Mouse (Mus musculus): Measurements from ENCODE around the gene Bag2. TPM values are rescaled to one million over a fixed set of nuclear protein-coding genes. Genes with fewer than 3 reads are reported as not detected.

Bag2 gene
- polyA plus RNA-seq, 1 experiment from 2014 or later, result 49.6 TPM

GRCm38 (mm10) chr1:33771621-33772020 is 14.0 kb upstream of the Bag2 start:
- Histone ChIP-seq H3K36me3 (replicated peaks; ENCODE audit: control insufficient read depth, insufficient read depth, low read depth, low read length) (peaks cover 3% of the 10 kb centered on the region), H3K9me3 (replicated peaks; ENCODE audit: control insufficient read depth, low read length) (no peaks in the 10 kb centered on the region), H3K27ac (replicated peaks; ENCODE audit: low read depth, low read length) (no peak overlapping the region), H3K4me2 (ENCODE audit: low read depth, low read length) (no peak overlapping the region), H3K4me1 (ENCODE audit: control insufficient read depth, insufficient read depth, low read length) (no peaks in the 10 kb centered on the region), H3K27me3 (ENCODE audit: control insufficient read depth, insufficient read depth, low read length) (no peaks in the 10 kb centered on the region), H3K9ac (replicated peaks; ENCODE audit: low read length) (no peak overlapping the region), H3K4me3 (ENCODE audit: low read depth, low read length) (no peak overlapping the region)
- DNase-seq (ENCODE audit: low spot score) (no peak), ATAC-seq (replicated peaks; ENCODE audit: insufficient number of reproducible peaks, low FRiP score, low TSS enrichment, low read depth) (no peak)
- WGBS, result 94% methylated on average over 10 of the region's 10 CpGs

- DNase-seq (ENCODE audit: low spot score) (no peak), ATAC-seq (replicated peaks; ENCODE audit: insufficient number of reproducible peaks, low FRiP score, low TSS enrichment, low read depth) (no peak)
- Histone ChIP-seq H3K4me1 (ENCODE audit: control insufficient read depth, insufficient read depth, low read length) (no peaks in the 10 kb centered on the region), H3K9me3 (replicated peaks; ENCODE audit: control insufficient read depth, low read length) (no peaks in the 10 kb centered on the region), H3K27me3 (ENCODE audit: control insufficient read depth, insufficient read depth, low read length) (no peaks in the 10 kb centered on the region), H3K4me3 (ENCODE audit: low read depth, low read length) (no peak overlapping the region), H3K4me2 (ENCODE audit: low read depth, low read length) (no peak overlapping the region), H3K36me3 (replicated peaks; ENCODE audit: control insufficient read depth, insufficient read depth, low read depth, low read length) (peaks cover 3% of the 10 kb centered on the region), H3K27ac (replicated peaks; ENCODE audit: low read depth, low read length) (no peak overlapping the region), H3K9ac (replicated peaks; ENCODE audit: low read length) (no peak overlapping the region)
These were observed 11.2 kb upstream of the Bag2 start for GRCm38 (mm10) chr1:33768827-33769226.

GRCm38 (mm10) chr1:33768091-33768787 is 10.6 kb upstream of the Bag2 start:
- Histone ChIP-seq H3K27ac (replicated peaks; ENCODE audit: low read depth, low read length) (no peak overlapping the region), H3K9me3 (replicated peaks; ENCODE audit: control insufficient read depth, low read length) (no peaks in the 10 kb centered on the region), H3K4me3 (ENCODE audit: low read depth, low read length) (no peak overlapping the region), H3K9ac (replicated peaks; ENCODE audit: low read length) (no peak overlapping the region), H3K27me3 (ENCODE audit: control insufficient read depth, insufficient read depth, low read length) (no peaks in the 10 kb centered on the region), H3K4me2 (ENCODE audit: low read depth, low read length) (no peak overlapping the region), H3K4me1 (ENCODE audit: control insufficient read depth, insufficient read depth, low read length) (no peaks in the 10 kb centered on the region), H3K36me3 (replicated peaks; ENCODE audit: control insufficient read depth, insufficient read depth, low read depth, low read length) (peaks cover 3% of the 10 kb centered on the region)
- ATAC-seq (replicated peaks; ENCODE audit: insufficient number of reproducible peaks, low FRiP score, low TSS enrichment, low read depth) (no peak), DNase-seq (ENCODE audit: low spot score) (no peak)
- 84% methylated on average over 1 of the region's 1 CpGs for WGBS

- Histone ChIP-seq H3K27me3 (ENCODE audit: control insufficient read depth, insufficient read depth, low read length) (no peaks in the 10 kb centered on the region), H3K4me3 (ENCODE audit: low read depth, low read length) (no peak overlapping the region), H3K36me3 (replicated peaks; ENCODE audit: control insufficient read depth, insufficient read depth, low read depth, low read length) (no peaks in the 10 kb centered on the region), H3K27ac (replicated peaks; ENCODE audit: low read depth, low read length) (no peak overlapping the region), H3K9ac (replicated peaks; ENCODE audit: low read length) (no peak overlapping the region), H3K4me1 (ENCODE audit: control insufficient read depth, insufficient read depth, low read length) (no peaks in the 10 kb centered on the region), H3K9me3 (replicated peaks; ENCODE audit: control insufficient read depth, low read length) (no peaks in the 10 kb centered on the region), H3K4me2 (ENCODE audit: low read depth, low read length) (no peak overlapping the region)
- DNase-seq (ENCODE audit: low spot score) (no peak), ATAC-seq (replicated peaks; ENCODE audit: insufficient number of reproducible peaks, low FRiP score, low TSS enrichment, low read depth) (no peak)
- WGBS, result 68% methylated on average over 16 of the region's 16 CpGs
These were observed 9.2 kb upstream of the Bag2 start for GRCm38 (mm10) chr1:33766520-33767508.

GRCm38 (mm10) chr1:33765468-33766080 is 8.0 kb upstream of the Bag2 start:
- no peaks in the 10 kb centered on the region for H3K36me3 ChIP-seq (replicated peaks; ENCODE audit: control insufficient read depth, insufficient read depth, low read depth, low read length)
- no peak for ATAC-seq (replicated peaks; ENCODE audit: insufficient number of reproducible peaks, low FRiP score, low TSS enrichment, low read depth)

GRCm38 (mm10) chr1:33763826-33764225 is 6.2 kb upstream of the Bag2 start:
- WGBS, result 39% methylated on average over 2 of the region's 2 CpGs
- H3K36me3 ChIP-seq (replicated peaks; ENCODE audit: control insufficient read depth, insufficient read depth, low read depth, low read length), result no peaks in the 10 kb centered on the region
- H3K4me1 ChIP-seq (ENCODE audit: control insufficient read depth, insufficient read depth, low read length), result no peaks in the 10 kb centered on the region
- ATAC-seq (replicated peaks; ENCODE audit: insufficient number of reproducible peaks, low FRiP score, low TSS enrichment, low read depth) (no peak), DNase-seq (ENCODE audit: low spot score) (peak; percentile 70)
- no peak overlapping the region for H3K9ac ChIP-seq (replicated peaks; ENCODE audit: low read length)
- H3K4me3 ChIP-seq (ENCODE audit: low read depth, low read length), result no peak overlapping the region
- H3K4me2 ChIP-seq (ENCODE audit: low read depth, low read length), result no peak overlapping the region
- H3K9me3 ChIP-seq (replicated peaks; ENCODE audit: control insufficient read depth, low read length), result no peaks in the 10 kb centered on the region
- no peak overlapping the region for H3K27ac ChIP-seq (replicated peaks; ENCODE audit: low read depth, low read length)
- no peaks in the 10 kb centered on the region for H3K27me3 ChIP-seq (ENCODE audit: control insufficient read depth, insufficient read depth, low read length)

More at GRCm38 (mm10) chr1:33765468-33766080, 8.0 kb upstream of the Bag2 start:
- Histone ChIP-seq H3K4me1 (ENCODE audit: control insufficient read depth, insufficient read depth, low read length) (no peaks in the 10 kb centered on the region), H3K9ac (replicated peaks; ENCODE audit: low read length) (no peak overlapping the region), H3K27me3 (ENCODE audit: control insufficient read depth, insufficient read depth, low read length) (no peaks in the 10 kb centered on the region), H3K4me2 (ENCODE audit: low read depth, low read length) (no peak overlapping the region), H3K9me3 (replicated peaks; ENCODE audit: control insufficient read depth, low read length) (no peaks in the 10 kb centered on the region), H3K4me3 (ENCODE audit: low read depth, low read length) (no peak overlapping the region), H3K27ac (replicated peaks; ENCODE audit: low read depth, low read length) (no peak overlapping the region)
- DNase-seq (ENCODE audit: low spot score), result no peak
- 85% methylated on average over 11 of the region's 11 CpGs for WGBS

- ATAC-seq (replicated peaks; ENCODE audit: insufficient number of reproducible peaks, low FRiP score, low TSS enrichment, low read depth), result no peak
These were observed 893 bp upstream of the Bag2 start for GRCm38 (mm10) chr1:33758488-33758887.

More at GRCm38 (mm10) chr1:33758488-33758887, 893 bp upstream of the Bag2 start:
- Histone ChIP-seq H3K4me2 (ENCODE audit: low read depth, low read length) (no peak overlapping the region), H3K36me3 (replicated peaks; ENCODE audit: control insufficient read depth, insufficient read depth, low read depth, low read length) (no peaks in the 10 kb centered on the region), H3K4me1 (ENCODE audit: control insufficient read depth, insufficient read depth, low read length) (no peaks in the 10 kb centered on the region), H3K9ac (replicated peaks; ENCODE audit: low read length) (no peak overlapping the region), H3K27ac (replicated peaks; ENCODE audit: low read depth, low read length) (no peak overlapping the region), H3K27me3 (ENCODE audit: control insufficient read depth, insufficient read depth, low read length) (no peaks in the 10 kb centered on the region), H3K4me3 (ENCODE audit: low read depth, low read length) (no peak overlapping the region), H3K9me3 (replicated peaks; ENCODE audit: control insufficient read depth, low read length) (no peaks in the 10 kb centered on the region)
- 68% methylated on average over 4 of the region's 4 CpGs for WGBS
- no peak for DNase-seq (ENCODE audit: low spot score)
